Mouse (Mus musculus) hindbrain, embryonic 12.5 days (tissue): ENCODE results near the gene Samhd1. TPM values are rescaled to one million over a fixed set of nuclear protein-coding genes. Genes with fewer than 3 reads are reported as not detected.

Experiments
- ATAC-seq: fragments of 200-750 bp; cut with Nextera tagmentation; 2 replicates; pipeline ENCODE4 v1.8.0; 2017; ENCODE audit warnings: moderate TSS enrichment; ENCODE audit not compliant: low FRiP score
- H3K27ac ChIP-seq: fragments of 300-500 bp; sonication (generic); 2 replicates; pipeline ENCODE4 v1.5.1; 2016; ENCODE audit warnings: mild to moderate bottlenecking
- H3K27me3 ChIP-seq: fragments of 300-500 bp; sonication (generic); 2 replicates; pipeline ENCODE4 v1.6.1; 2016; ENCODE audit warnings: mild to moderate bottlenecking
- H3K36me3 ChIP-seq: fragments of 300-500 bp; sonication (generic); 2 replicates; pipeline ENCODE4 v1.6.1; 2016; ENCODE audit warnings: mild to moderate bottlenecking
- H3K4me1 ChIP-seq: fragments of 300-500 bp; sonication (generic); 2 replicates; pipeline ENCODE4 v1.6.1; 2016
- H3K4me2 ChIP-seq: fragments of 300-500 bp; sonication (generic); replicated peaks from 2 replicates; pipeline ENCODE4 v1.6.1; 2016; ENCODE audit warnings: mild to moderate bottlenecking
- H3K4me3 ChIP-seq: fragments of 300-500 bp; sonication (generic); 2 replicates; pipeline ENCODE4 v1.5.1; 2016; ENCODE audit warnings: mild to moderate bottlenecking
- H3K9ac ChIP-seq: fragments of 300-500 bp; sonication (generic); 2 replicates; pipeline ENCODE4 v1.6.1; 2016; ENCODE audit warnings: mild to moderate bottlenecking, moderate library complexity
- H3K9me3 ChIP-seq: fragments of 300-500 bp; sonication (generic); replicated peaks from 2 replicates; pipeline ENCODE4 v1.6.1; 2016; ENCODE audit warnings: mild to moderate bottlenecking
- WGBS: fragments of 180-500 bp; shearing (Covaris S2); methylation state at CpG from one replicate; pipeline ENCODE4 v1.1.7; 2016; 5-methylcytosine and 5-hydroxymethylcytosine counted together
- polyA plus RNA-seq: library from polyadenylated mRNA; unstranded; fragments of >200 nt; fragmentation: Nextera tagmentation; extraction: Ambion mirVana; gene quantifications from 2 replicates; pipeline ENCODE4 v1.2.1, GENCODE M21; 2016

Samhd1 gene
- polyA plus RNA-seq, 1 experiment from 2014 or later = 17.2 TPM

GRCm38 (mm10) chr2:157054297-157054696 is 80.8 kb downstream of the Samhd1 start:
- Histone ChIP-seq H3K27me3 (no peaks in the 10 kb centered on the region), H3K9me3 (no peaks in the 10 kb centered on the region), H3K9ac (no peak overlapping the region), H3K4me2 (no peak overlapping the region), H3K4me3 (no peak overlapping the region), H3K4me1 (peaks cover 49% of the 10 kb centered on the region), H3K36me3 (peaks cover 61% of the 10 kb centered on the region), H3K27ac (no peak overlapping the region)
- 94% methylated on average over 8 of the region's 8 CpGs for WGBS
- ATAC-seq = no peak

GRCm38 (mm10) chr2:157053787-157054186 is 81.3 kb downstream of the Samhd1 start:
- no peak overlapping the region for H3K27ac ChIP-seq
- H3K9ac ChIP-seq = no peak overlapping the region
- WGBS = 70% methylated on average over 4 of the region's 4 CpGs
- no peak for ATAC-seq
- H3K9me3 ChIP-seq = no peaks in the 10 kb centered on the region
- peaks cover 49% of the 10 kb centered on the region for H3K4me1 ChIP-seq
- H3K27me3 ChIP-seq = no peaks in the 10 kb centered on the region
- peaks cover 58% of the 10 kb centered on the region for H3K36me3 ChIP-seq
- H3K4me3 ChIP-seq = no peak overlapping the region
- H3K4me2 ChIP-seq = no peak overlapping the region

- H3K4me1 ChIP-seq = peaks cover 48% of the 10 kb centered on the region
These were observed 81.9 kb downstream of the Samhd1 start for GRCm38 (mm10) chr2:157053124-157053523.

GRCm38 (mm10) chr2:157052448-157052847 is 82.6 kb downstream of the Samhd1 start:
- 85% methylated on average over 8 of the region's 8 CpGs for WGBS
- no peak for ATAC-seq
- H3K4me1 ChIP-seq = peaks cover 43% of the 10 kb centered on the region

More at GRCm38 (mm10) chr2:157053124-157053523, 81.9 kb downstream of the Samhd1 start:
- H3K4me2 ChIP-seq = no peak overlapping the region
- no peaks in the 10 kb centered on the region for H3K9me3 ChIP-seq
- H3K36me3 ChIP-seq = peaks cover 58% of the 10 kb centered on the region
- no peaks in the 10 kb centered on the region for H3K27me3 ChIP-seq
- no peak overlapping the region for H3K27ac ChIP-seq
- 96% methylated on average over 5 of the region's 5 CpGs for WGBS
- H3K4me3 ChIP-seq = no peak overlapping the region
- H3K9ac ChIP-seq = no peak overlapping the region
- ATAC-seq = no peak

GRCm38 (mm10) chr2:157049831-157050243 is 85.2 kb downstream of the Samhd1 start:
- Histone ChIP-seq H3K27ac (peak overlapping the region; percentile 90), H3K36me3 (peaks cover 61% of the 10 kb centered on the region), H3K4me1 (peaks cover 38% of the 10 kb centered on the region), H3K9me3 (peaks cover 2% of the 10 kb centered on the region; the same call in 1 of the 2 replicates), H3K27me3 (no peaks in the 10 kb centered on the region), H3K9ac (peak overlapping the region; percentile 33; the same call in 1 of the 2 replicates), H3K4me2 (peak overlapping the region; percentile 32), H3K4me3 (no peak overlapping the region)
- ATAC-seq = peak; percentile 93
- WGBS = 30% methylated on average over 8 of the region's 8 CpGs

More at GRCm38 (mm10) chr2:157052448-157052847, 82.6 kb downstream of the Samhd1 start:
- Histone ChIP-seq H3K36me3 (peaks cover 53% of the 10 kb centered on the region), H3K9ac (no peak overlapping the region), H3K4me3 (no peak overlapping the region), H3K4me2 (no peak overlapping the region), H3K27me3 (no peaks in the 10 kb centered on the region), H3K9me3 (no peaks in the 10 kb centered on the region), H3K27ac (no peak overlapping the region)

- Histone ChIP-seq H3K36me3 (peaks cover 62% of the 10 kb centered on the region), H3K4me1 (peaks cover 37% of the 10 kb centered on the region), H3K27me3 (no peaks in the 10 kb centered on the region), H3K4me2 (no peak overlapping the region), H3K9ac (0 out of 2 replicates have a peak overlapping the region, but pooled peaks have one; percentile 1), H3K27ac (peak overlapping the region; percentile 90), H3K9me3 (peaks cover 5% of the 10 kb centered on the region; the same call in 1 of the 2 replicates), H3K4me3 (no peak overlapping the region)
- ATAC-seq = no peak
- WGBS = 93% methylated on average over 13 of the region's 13 CpGs
These were observed 86.5 kb downstream of the Samhd1 start for GRCm38 (mm10) chr2:157048395-157049181.

Other genes starting within 250 kb of the Samhd1 start
- 0.23 and 0.34 TPM in 2 replicates for gene Sla2, start 248.1 kb downstream of the Samhd1 start, polyA plus RNA-seq
- 55.6 and 58.7 TPM in 2 replicates for gene Ndrg3, start 143.2 kb downstream of the Samhd1 start, polyA plus RNA-seq
- gene Dsn1, start 128.1 kb downstream of the Samhd1 start, polyA plus RNA-seq = 35.1 and 36.5 TPM in 2 replicates
- gene Soga1, start 56.0 kb downstream of the Samhd1 start, polyA plus RNA-seq = 7.7 and 8.6 TPM in 2 replicates
- gene Tldc2, start 48.2 kb downstream of the Samhd1 start, polyA plus RNA-seq = not detected in 2 replicates
- 18.1 and 20.8 TPM in 2 replicates for gene Rbl1, start 69.3 kb upstream of the Samhd1 start, polyA plus RNA-seq
- gene Rpn2, start 143.8 kb upstream of the Samhd1 start, polyA plus RNA-seq = 224 and 239 TPM in 2 replicates
- 0.62 and 0.68 TPM in 2 replicates for gene Mroh8, start 144.3 kb upstream of the Samhd1 start, polyA plus RNA-seq
- gene Ghrh, start 212.2 kb upstream of the Samhd1 start, polyA plus RNA-seq = 0.46 and 2.8 TPM in 2 replicates
- gene Manbal, start 232.3 kb upstream of the Samhd1 start, polyA plus RNA-seq = 72.4 and 73.9 TPM in 2 replicates